Mouse (Mus musculus) embryonic stem cell, embryonic (primary cell): ENCODE measurements around the gene Rab5if.

ENCODE experiments used
- CTCF ChIA-PET, 4 experiments: fragments of 300-600 bp in 2 of 4; fragments of 350-600 bp in 2 of 4; sonication (Branson Sonifier 250); formaldehyde crosslinking; loops; one replicate each; lab custom pipeline; 2022; ENCODE audit warnings: inconsistent platforms in 2 of 4; lab: Charles Lee
- POLR2A ChIA-PET, 4 experiments: fragments of 300-600 bp in 2 of 4; fragments of 350-600 bp in 2 of 4; sonication (Branson Sonifier 250); formaldehyde crosslinking; loops; one replicate each; lab custom pipeline; 2022; ENCODE audit warnings: antibody characterized with exemption in 4 of 4, inconsistent platforms in 1 of 4; lab: Charles Lee

Gene Rab5if

GRCm38 (mm10) chr2:156862772-156863486 is at the start of gene Rab5if:
Gene Rab5if, plus strand, starts transcription at chr2:156863128.
- CTCF ChIA-PET: interaction anchor here (0.5 to 2.1 kb wide), 27 partner anchors 8 to 415 kb away, joined by 3 to 18 read pairs (median 4); partner anchors contain the start of gene Tgif2 (in 3 of the 4)
- POLR2A ChIA-PET: interaction anchor here (0.6 to 4.3 kb wide), 44 partner anchors 9 to 704 kb away, joined by 3 to 59 read pairs (median 4); partner anchors contain the start of genes Tgif2 (in 3 of the 4), Rbl1 (in 2 of the 4), Dsn1 (in 1 of the 4) and Samhd1 (in 1 of the 4)

GRCm38 (mm10) chr2:156814344-156814801 is 48.6 kb upstream of the Rab5if start:
- CTCF ChIA-PET: interaction anchor here in 2 of 4 experiments (0.6 kb wide), 2 partner anchors 265 to 828 kb away, joined by 3 read pairs; partner anchors contain the start of gene Soga1 (in 1 of the 2)
- POLR2A ChIA-PET: interaction anchor here in 2 of 4 experiments (0.7 to 1.5 kb wide), 5 partner anchors 12 to 50 kb away, joined by 3 to 6 read pairs (median 4); partner anchors contain the start of gene Rab5if (in 1 of the 2)

DNA sequence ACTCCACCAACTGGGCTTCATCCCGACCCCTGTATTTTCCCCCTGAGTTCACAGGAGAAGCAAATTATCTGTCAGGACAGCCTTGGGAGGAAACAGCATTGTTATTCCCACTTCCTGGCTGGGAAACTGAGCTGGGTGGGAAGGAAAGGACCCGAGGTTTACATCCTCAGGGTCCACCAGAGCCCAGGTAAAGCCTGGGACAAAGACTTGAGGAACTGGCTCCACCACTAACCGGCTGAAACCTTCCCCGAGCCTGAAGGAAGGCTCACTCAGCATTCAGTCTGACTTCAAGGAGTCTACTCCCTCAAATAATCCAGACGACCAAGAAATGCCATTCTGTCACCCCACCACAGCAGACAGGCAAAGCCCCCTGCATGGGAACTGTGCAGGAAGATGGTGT is 48.0 kb upstream of the Rab5if start:
- CTCF ChIA-PET: interaction anchor here in 1 of 4 experiments (0.6 kb wide), 1 partner anchor 264 kb away, joined by 3 read pairs; the partner anchor contains the start of gene Soga1
- POLR2A ChIA-PET: interaction anchor here in 2 of 4 experiments (0.7 to 1.5 kb wide), 3 partner anchors 28 to 378 kb away, joined by 3 to 5 read pairs (median 4); partner anchors contain the start of gene Rab5if (in 1 of the 2)

DNA sequence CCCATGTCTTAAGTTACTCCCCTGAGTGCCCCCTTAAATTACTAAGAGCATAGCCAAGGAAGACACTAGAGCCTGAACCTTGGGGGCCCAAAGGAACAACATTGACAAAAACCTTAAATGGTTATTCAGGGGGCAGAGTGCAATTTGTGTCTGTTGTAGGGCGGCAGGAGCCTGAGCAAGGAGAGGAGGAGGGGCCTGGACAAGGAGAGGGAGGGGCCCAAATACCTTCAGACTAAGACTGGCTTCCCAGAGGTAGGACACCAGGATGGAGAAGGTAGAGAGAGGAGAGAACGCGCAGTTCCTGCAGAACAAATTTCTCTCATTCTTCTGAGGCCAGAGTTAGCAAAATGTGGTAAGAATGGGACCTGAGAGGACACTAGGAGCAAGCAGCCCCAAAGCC is 47.5 kb upstream of the Rab5if start:
- CTCF ChIA-PET: no interaction called here
- POLR2A ChIA-PET: interaction anchor here in 2 of 4 experiments (0.7 to 1.2 kb wide), 2 partner anchors 28 to 378 kb away, joined by 3 to 4 read pairs; no protein-coding TSS in a partner anchor

- ChIA-PET POLR2A (interaction anchor here in 1 of 4 experiments (1.2 kb wide), 1 partner anchor 27 kb away, joined by 4 read pairs; no protein-coding TSS in a partner anchor), CTCF (no interaction called here)
Observed at GRCm38 (mm10) chr2:156816116-156816515, 46.8 kb upstream of the Rab5if start.

DNA sequence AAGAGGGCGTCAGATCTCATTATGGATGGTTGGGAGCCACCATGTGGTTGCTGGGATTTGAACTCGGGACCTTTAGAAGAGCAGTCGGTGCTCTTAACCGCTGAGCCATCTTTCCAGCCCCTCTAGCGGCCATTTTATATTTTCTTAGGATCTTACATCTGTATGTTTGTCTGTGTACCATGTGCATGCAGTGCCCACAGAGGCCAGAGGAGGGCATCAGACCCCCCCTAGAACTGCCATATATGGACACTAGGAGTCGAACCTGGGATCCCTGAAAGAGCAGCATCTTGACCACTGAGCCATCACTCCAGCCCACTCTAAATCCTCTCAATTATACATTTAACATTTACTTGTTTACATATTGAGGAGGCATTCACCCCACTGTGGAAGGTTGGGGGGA is 37.8 kb upstream of the Rab5if start:
- ChIA-PET CTCF (interaction anchor here in 2 of 4 experiments (0.7 kb wide), 2 partner anchors 27 to 178 kb away, joined by 3 read pairs; no protein-coding TSS in a partner anchor), POLR2A (interaction anchor here in 1 of 4 experiments (0.8 kb wide), 1 partner anchor 15 kb away, joined by 3 read pairs; the partner anchor contains the start of gene Tgif2)

DNA sequence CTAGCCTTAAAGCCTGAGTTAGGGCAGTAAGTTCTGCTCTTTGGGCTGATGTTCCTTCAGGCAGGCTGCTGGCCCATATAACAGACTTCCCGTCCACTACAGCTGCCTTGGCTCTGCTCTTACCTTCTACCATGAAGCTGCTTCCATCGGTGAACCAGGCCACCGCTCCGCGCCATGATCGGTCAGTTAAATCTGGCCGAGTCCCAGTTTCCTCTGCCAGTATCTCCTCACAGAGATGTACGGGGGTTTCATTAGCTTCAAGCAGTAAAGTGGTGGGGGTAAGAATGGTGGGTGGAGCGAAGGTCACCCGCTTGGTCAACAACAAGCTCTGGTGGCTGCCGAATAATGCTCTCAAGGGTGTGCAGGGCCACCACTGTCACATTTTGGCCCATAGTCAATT is 28.6 kb upstream of the Rab5if start:
- ChIA-PET POLR2A (no interaction called here), CTCF (interaction anchor here in 2 of 4 experiments (0.5 to 0.6 kb wide), 2 partner anchors 21 to 285 kb away, joined by 4 read pairs; no protein-coding TSS in a partner anchor)

- CTCF ChIA-PET: interaction anchor here in 1 of 4 experiments (1.3 kb wide), 1 partner anchor 29 kb away, joined by 3 read pairs; no protein-coding TSS in a partner anchor
Observed at GRCm38 (mm10) chr2:156838839-156839238, 24.1 kb upstream of the Rab5if start.

DNA sequence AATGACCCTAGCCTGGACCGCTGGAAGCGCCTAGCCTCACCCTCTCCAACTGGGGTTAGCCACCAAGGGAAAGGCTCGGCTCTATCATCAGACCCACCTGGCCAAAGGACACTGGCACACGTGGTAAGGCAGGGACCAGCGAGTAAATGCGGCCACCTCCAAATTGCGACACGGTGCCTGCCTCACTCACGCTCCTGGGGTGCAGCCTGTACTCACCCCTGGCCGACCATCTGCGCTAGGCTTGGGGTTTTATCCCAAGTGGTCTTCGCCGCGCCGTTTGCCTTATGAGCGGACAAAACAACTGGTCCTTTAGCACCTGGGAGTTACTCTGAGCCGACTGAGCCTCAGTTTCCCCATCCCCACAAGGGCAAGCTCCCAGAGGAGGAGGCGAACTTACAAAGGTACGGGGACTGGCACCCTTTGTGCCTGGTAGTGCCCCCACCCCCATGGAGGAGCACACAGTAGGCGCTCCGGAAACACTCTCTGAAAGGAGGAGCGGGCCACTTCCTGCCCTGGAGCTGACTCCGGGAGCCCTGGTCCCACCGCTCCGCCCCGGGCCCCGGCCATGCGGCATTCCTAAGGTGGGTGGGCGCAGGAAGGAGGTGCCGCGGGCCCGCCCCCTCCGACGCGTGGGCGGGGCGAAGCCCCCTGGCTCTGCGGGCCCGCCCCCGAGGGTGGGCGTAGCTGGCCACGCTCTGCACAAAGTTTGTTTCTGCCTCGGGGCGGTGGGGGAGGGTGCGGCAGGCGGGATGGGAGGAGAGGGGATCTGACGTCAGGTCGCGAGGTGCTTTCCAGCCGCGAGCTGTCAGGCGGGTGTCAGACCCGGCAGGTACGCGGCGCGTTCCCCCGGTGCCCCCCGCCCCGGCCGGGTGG is 23.4 kb upstream of the Rab5if start, which contains the start of gene Tgif2:
TSS of gene Tgif2 (plus strand) at position 689 of the 873 bp plus-strand sequence.
- POLR2A ChIA-PET: interaction anchor here (0.6 to 5.9 kb wide), 46 partner anchors 9 to 884 kb away, joined by 3 to 59 read pairs (median 4); partner anchors contain the start of genes Rab5if (in 3 of the 4), Rbl1 (in 2 of the 4), 4930518I15Rik (in 1 of the 4) and Cep250 (in 1 of the 4)

More at GRCm38 (mm10) chr2:156838839-156839238, 24.1 kb upstream of the Rab5if start:
- POLR2A ChIA-PET: interaction anchor here in 3 of 4 experiments (0.6 to 5.9 kb wide), 16 partner anchors 9 to 883 kb away, joined by 4 to 59 read pairs (median 4); partner anchors contain the start of genes Rab5if (in 2 of the 3), 4930518I15Rik (in 1 of the 3), Cep250 (in 1 of the 3) and Myl9 (in 1 of the 3)

GRCm38 (mm10) chr2:156840301-156841027 is 22.5 kb upstream of the Rab5if start:
- CTCF ChIA-PET: interaction anchor here (0.6 to 2.0 kb wide), 9 partner anchors 22 to 1312 kb away, joined by 3 to 18 read pairs (median 5); partner anchors contain the start of gene Rab5if (in 3 of the 4)
- POLR2A ChIA-PET: interaction anchor here (0.6 to 5.9 kb wide), 52 partner anchors 9 to 1203 kb away, joined by 3 to 59 read pairs (median 4); partner anchors contain the start of genes Rab5if (in 3 of the 4), Rbl1 (in 2 of the 4), 4930518I15Rik (in 1 of the 4) and Cep250 (in 1 of the 4)

More for the DNA sequence above, 23.4 kb upstream of the Rab5if start, which contains the start of gene Tgif2:
- CTCF ChIA-PET: interaction anchor here (0.6 to 1.3 kb wide), 7 partner anchors 23 to 529 kb away, joined by 3 to 18 read pairs (median 4); partner anchors contain the start of gene Rab5if (in 3 of the 4)

DNA sequence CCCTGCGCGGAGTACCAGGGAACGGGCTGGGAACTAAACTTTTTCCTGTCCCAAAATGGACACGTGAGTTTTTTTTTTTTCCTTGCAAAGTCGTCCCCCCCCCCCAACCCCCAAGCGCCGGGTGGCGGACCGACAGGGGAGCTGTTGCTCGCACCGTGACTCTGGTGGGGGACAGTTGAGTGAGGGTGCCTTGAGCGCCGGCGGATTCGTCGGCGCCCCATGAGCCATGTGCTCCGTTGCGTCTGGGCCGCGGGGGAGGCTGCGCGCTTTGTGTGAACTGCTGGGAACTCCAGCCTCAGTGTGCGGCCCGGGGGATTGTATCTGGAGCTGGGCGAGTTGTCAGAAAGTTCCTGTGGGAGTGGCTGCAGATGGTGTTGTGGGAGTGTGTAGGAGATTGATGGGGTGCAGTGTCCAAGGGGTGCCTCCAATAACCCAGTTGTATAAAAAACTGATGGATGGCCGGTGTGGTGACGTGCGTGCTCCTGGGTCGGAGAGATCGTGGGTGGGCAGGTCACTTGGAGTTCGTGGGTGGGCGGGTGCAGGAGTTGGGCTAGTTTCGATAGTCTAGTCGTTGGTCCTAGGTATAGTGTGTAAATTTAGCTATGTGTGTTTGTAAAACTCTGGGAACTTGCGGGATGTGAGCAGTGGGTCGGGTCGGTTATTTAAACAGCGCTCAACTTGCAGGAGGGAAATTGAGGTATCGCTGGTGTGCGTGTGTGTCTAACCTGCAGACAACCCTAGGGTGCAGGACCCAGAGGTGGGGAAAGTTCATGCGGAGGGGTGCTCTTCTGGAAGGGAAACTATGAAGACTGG is 21.7 kb upstream of the Rab5if start:
- CTCF ChIA-PET: interaction anchor here in 3 of 4 experiments (0.5 to 2.0 kb wide), 9 partner anchors 13 to 1311 kb away, joined by 3 to 10 read pairs (median 4); partner anchors contain the start of gene Rab5if (in 3 of the 3)
- POLR2A ChIA-PET: interaction anchor here (0.5 to 5.9 kb wide), 47 partner anchors 10 to 1202 kb away, joined by 3 to 59 read pairs (median 3); partner anchors contain the start of genes Rab5if (in 4 of the 4), 4930518I15Rik (in 3 of the 4), Dsn1 (in 1 of the 4) and Rbm39 (in 1 of the 4)

- CTCF ChIA-PET: interaction anchor here in 3 of 4 experiments (0.5 to 2.0 kb wide), 10 partner anchors 9 to 400 kb away, joined by 3 to 10 read pairs (median 4); partner anchors contain the start of gene Rab5if (in 3 of the 3)
- POLR2A ChIA-PET: interaction anchor here (0.6 to 5.9 kb wide), 44 partner anchors 9 to 725 kb away, joined by 3 to 59 read pairs (median 4); partner anchors contain the start of genes Rab5if (in 4 of the 4), 4930518I15Rik (in 3 of the 4), Dsn1 (in 1 of the 4) and Rbl1 (in 1 of the 4)
Observed at GRCm38 (mm10) chr2:156841841-156842706, 20.9 kb upstream of the Rab5if start.

GRCm38 (mm10) chr2:156842711-156843110 is 20.2 kb upstream of the Rab5if start:
- CTCF ChIA-PET: interaction anchor here in 1 of 4 experiments (1.0 to 2.0 kb wide), 4 partner anchors 8 to 178 kb away, joined by 3 to 10 read pairs (median 4); partner anchors contain the start of gene Rab5if
- POLR2A ChIA-PET: interaction anchor here in 3 of 4 experiments (1.0 to 5.9 kb wide), 16 partner anchors 9 to 362 kb away, joined by 3 to 59 read pairs (median 7); partner anchors contain the start of genes 4930518I15Rik (in 3 of the 3), Rab5if (in 1 of the 3) and Rbl1 (in 1 of the 3)
